ENCODE assay signal across 8 mouse cellular contexts in genomic region chr3:95905146-95905939, GRCm38 (mm10). TPM values are rescaled to one million over a fixed set of nuclear protein-coding genes. Genes with fewer than 3 reads are reported as not detected.
DNase-seq lines count a peak whose midpoint lies in the region; ATAC-seq and TF ChIP-seq lines count a peak whose summit lies in the region.

No protein-coding gene starts in this region.

- no peak for TF ChIP-seq POLR2A in MEL (IDR thresholded peaks at IDR 0.05; ENCODE audit: control insufficient read depth in 1 of 2, insufficient read depth in 1 of 2, low read depth in 1 of 2, low read length in 2 of 2, poor library complexity in 1 of 2)
- no peak for TF ChIP-seq POLR2A in liver, adult 2 months (IDR thresholded peaks at IDR 0.05; ENCODE audit: extremely low read depth, insufficient read depth, low read length)

- no peak for TF ChIP-seq CTCF in MEL (IDR thresholded peaks at IDR 0.05 in 2 of 3, conservative IDR thresholded peaks at IDR 0.05 in 1 of 3; ENCODE audit: control insufficient read depth in 1 of 3, insufficient read depth in 1 of 3, low read depth in 2 of 3, low read length in 3 of 3, poor library complexity in 1 of 3, severe bottlenecking in 1 of 3)
- no peak for TF ChIP-seq CTCF in liver, adult 2 months (IDR thresholded peaks at IDR 0.05; ENCODE audit: low read depth, low read length)

- ATAC-seq in forebrain, embryonic 12.5 days (ENCODE audit: low FRiP score), result peak; percentile 74
- peak; percentile 32; the same call in 1 of the 2 replicates for ATAC-seq in hindbrain, embryonic 15.5 days (ENCODE audit: low FRiP score, low read depth)

- no peak for TF ChIP-seq EP300 in MEL (IDR thresholded peaks at IDR 0.05; ENCODE audit: low read depth in 1 of 2, low read length in 2 of 2)

- peak overlapping the region; percentile 24 for H3K9ac ChIP-seq in MEL (ENCODE audit: control insufficient read depth, low read depth, low read length, poor library complexity, severe bottlenecking)
- H3K9ac ChIP-seq in forebrain, embryonic 12.5 days, result peak overlapping the region; percentile 53
- 0 out of 2 replicates have a peak overlapping the region, but pooled peaks have one; percentile 1 for H3K9ac ChIP-seq in hindbrain, embryonic 15.5 days
- peak overlapping the region; percentile 25; the same call in 1 of the 2 replicates for H3K9ac ChIP-seq in liver, adult 2 months (ENCODE audit: low read depth, low read length)

- peak overlapping the region; percentile 77 for H3K4me2 ChIP-seq in forebrain, embryonic 12.5 days
- H3K4me2 ChIP-seq in hindbrain, embryonic 15.5 days, result peak overlapping the region; percentile 61

- no peak overlapping the region for H3K27ac ChIP-seq in MEL (ENCODE audit: control insufficient read depth, low read depth, low read length)
- H3K27ac ChIP-seq in forebrain, embryonic 12.5 days, result peak overlapping the region; percentile 58; the same call in 1 of the 2 replicates
- H3K27ac ChIP-seq in hindbrain, embryonic 15.5 days (replicated peaks), result no peak overlapping the region
- H3K27ac ChIP-seq in liver, adult 2 months (replicated peaks; ENCODE audit: insufficient read depth, low read depth, low read length), result peak overlapping the region; percentile 95

- H3K9me3 ChIP-seq in MEL (replicated peaks; ENCODE audit: insufficient read depth, low read length), result no peaks in the 10 kb centered on the region
- no peaks in the 10 kb centered on the region for H3K9me3 ChIP-seq in forebrain, embryonic 12.5 days
- H3K9me3 ChIP-seq in hindbrain, embryonic 15.5 days, result no peaks in the 10 kb centered on the region

- H3K4me3 ChIP-seq in MEL (ENCODE audit: control insufficient read depth in 1 of 2, insufficient read depth in 1 of 2, low read depth in 2 of 2, low read length in 2 of 2), result peak overlapping the region; percentile 4 to 30; a peak in 3 of 4 replicates
- peak overlapping the region; percentile 36 for H3K4me3 ChIP-seq in forebrain, embryonic 12.5 days (replicated peaks)
- peak overlapping the region; percentile 25 for H3K4me3 ChIP-seq in hindbrain, embryonic 15.5 days
- H3K4me3 ChIP-seq in liver, adult 2 months (ENCODE audit: insufficient read depth, low read depth, low read length), result peak overlapping the region; percentile 29; the same call in 1 of the 2 replicates

- no peaks in the 10 kb centered on the region for H3K79me2 ChIP-seq in MEL (ENCODE audit: control insufficient read depth, insufficient read depth, low read length, poor library complexity)
- no peaks in the 10 kb centered on the region for H3K79me2 ChIP-seq in liver, adult 2 months (ENCODE audit: control insufficient read depth, insufficient read depth, low read length)

- no peak for TF ChIP-seq RAD21 in MEL (IDR thresholded peaks at IDR 0.05; ENCODE audit: low read depth, low read length)

- peaks cover 0 to 4% of the 10 kb centered on the region in 2 experiments; a peak in 1 of 4 replicates for H3K36me3 ChIP-seq in MEL (ENCODE audit: control insufficient read depth in 1 of 2, insufficient read depth in 2 of 2, low read length in 2 of 2)
- H3K36me3 ChIP-seq in forebrain, embryonic 12.5 days (replicated peaks), result no peaks in the 10 kb centered on the region
- H3K36me3 ChIP-seq in hindbrain, embryonic 15.5 days, result no peaks in the 10 kb centered on the region
- H3K36me3 ChIP-seq in liver, adult 2 months (ENCODE audit: control insufficient read depth, insufficient read depth, low read length), result no peaks in the 10 kb centered on the region

- peaks cover 0 to 5% of the 10 kb centered on the region in 2 experiments; a peak in 2 of 4 replicates for H3K4me1 ChIP-seq in MEL (ENCODE audit: control insufficient read depth in 1 of 2, insufficient read depth in 2 of 2, low read length in 2 of 2)
- H3K4me1 ChIP-seq in forebrain, embryonic 12.5 days, result peaks cover 43% of the 10 kb centered on the region
- H3K4me1 ChIP-seq in hindbrain, embryonic 15.5 days (replicated peaks), result peaks cover 30% of the 10 kb centered on the region
- peaks cover 23% of the 10 kb centered on the region for H3K4me1 ChIP-seq in liver, adult 2 months (ENCODE audit: control insufficient read depth, insufficient read depth, low read length)

- under 1% methylated on average over 18 of the region's 18 CpGs for WGBS in forebrain, embryonic 12.5 days
- WGBS in hindbrain, embryonic 15.5 days, result under 1% methylated on average over 16 of the region's 18 CpGs
- WGBS in liver, adult 2 months, result under 1% methylated on average over 18 of the region's 18 CpGs

- DNase-seq in cerebellum, adult 11 months, result peak; percentile 39
- no peak for DNase-seq in cerebellum, adult 8-10 months
- no peak for DNase-seq in MEL (ENCODE audit: low read depth, low spot score)
- peak; percentile 83 for DNase-seq in liver, adult 2 months (ENCODE audit: extremely low read depth, low read depth, low spot score)
- peak; percentile 73 for DNase-seq in naive thymus-derived CD4-positive, alpha-beta T cell, adult 2 months (ENCODE audit: low read depth)
- no peak for DNase-seq in ovary, adult 18-20 months (ENCODE audit: low spot score)

- peaks cover 8 to 22% of the 10 kb centered on the region in 2 experiments; a peak in 3 of 4 replicates for H3K27me3 ChIP-seq in MEL (ENCODE audit: control insufficient read depth in 1 of 2, insufficient read depth in 2 of 2, low read length in 2 of 2)
- H3K27me3 ChIP-seq in forebrain, embryonic 12.5 days, result peaks cover 10% of the 10 kb centered on the region; the same call in 1 of the 2 replicates
- H3K27me3 ChIP-seq in hindbrain, embryonic 15.5 days, result peaks cover 27% of the 10 kb centered on the region
- H3K27me3 ChIP-seq in liver, adult 2 months (ENCODE audit: control insufficient read depth, insufficient read depth, low read length), result no peaks in the 10 kb centered on the region

TF ChIP-seq in MEL, 35 proteins besides CTCF, POLR2A, EP300 and RAD21 (continues in another document):
- no peak for TF ChIP-seq TCF12 (IDR thresholded peaks at IDR 0.05; ENCODE audit: low read depth, low read length)
- 0 out of 2 replicates have a peak, but pooled peaks have one; percentile 20 for TF ChIP-seq BHLHE40 (IDR thresholded peaks at IDR 0.05; ENCODE audit: borderline replicate concordance, low read depth, low read length)
- no peak for TF ChIP-seq ZC3H11A (IDR thresholded peaks at IDR 0.05; ENCODE audit: low read depth, low read length)
- no peak for TF ChIP-seq POLR2AphosphoS2 (IDR thresholded peaks at IDR 0.05; ENCODE audit: low read length)
- no peak for TF ChIP-seq NRF1 (IDR thresholded peaks at IDR 0.05; ENCODE audit: insufficient read depth, low read depth, low read length, poor library complexity, severe bottlenecking)
- no peak for TF ChIP-seq JUND (IDR thresholded peaks at IDR 0.05; ENCODE audit: low read depth, low read length)
- TF ChIP-seq MAX (IDR thresholded peaks at IDR 0.05; ENCODE audit: low read length), result 0 out of 2 replicates have a peak, but pooled peaks have one; percentile 20
- peak; percentile 77 for TF ChIP-seq USF1 (IDR thresholded peaks at IDR 0.05; ENCODE audit: low read depth, low read length)
- no peak for TF ChIP-seq MAZ (IDR thresholded peaks at IDR 0.05; ENCODE audit: low read depth, low read length)
- no peak for TF ChIP-seq ZNF384 (IDR thresholded peaks at IDR 0.05; ENCODE audit: low read depth, low read length)

RNA-seq across cellular contexts. Expression of gene Car14, which starts 0.9 kb away (rescaled TPM):
- total RNA-seq in MEL (2012; rRNA removed), result 0.15 TPM in 1 of 2 replicates, not detected in the other
- under 1 TPM in 1 of 2 experiments, not detected in 1; 0.38 TPM for polyA plus RNA-seq in MEL (2012; ENCODE audit: insufficient read depth in 1 of 2, insufficient read length in 2 of 2, low read depth in 1 of 2, low replicate concordance in 2 of 2, missing spikeins in 1 of 2)
- 26.3 and 32.1 TPM in 2 replicates for polyA plus RNA-seq in forebrain, embryonic 12.5 days (2016; fragmentation: Nextera tagmentation; extraction: Ambion mirVana)
- polyA plus RNA-seq in hindbrain, embryonic 15.5 days (2015; fragmentation: Nextera tagmentation; extraction: Ambion mirVana), result 13.1 and 14.7 TPM in 2 replicates
- 24.5 and 35.6 TPM in 2 replicates for total RNA-seq in liver, adult 2 months (2014; rRNA removed)
- 47.9 and 56.8 TPM in 2 replicates for polyA plus RNA-seq in liver, adult 2 months (2012; rRNA removed)

RNA-seq across cellular contexts. Expression of gene Aph1a, which starts 11.6 kb away (rescaled TPM):
- total RNA-seq in MEL (2012; rRNA removed), result 110 and 127 TPM in 2 replicates
- polyA plus RNA-seq in MEL (2012; ENCODE audit: insufficient read depth in 1 of 2, insufficient read length in 2 of 2, low read depth in 1 of 2, low replicate concordance in 2 of 2, missing spikeins in 1 of 2), result 100 to 1,000 TPM in 1 of 2 experiments, not detected in 1; 170 TPM
- 32.2 and 37.5 TPM in 2 replicates for polyA plus RNA-seq in forebrain, embryonic 12.5 days (2016; fragmentation: Nextera tagmentation; extraction: Ambion mirVana)
- 34.9 and 36.4 TPM in 2 replicates for polyA plus RNA-seq in hindbrain, embryonic 15.5 days (2015; fragmentation: Nextera tagmentation; extraction: Ambion mirVana)
- 36.2 and 43.2 TPM in 2 replicates for total RNA-seq in liver, adult 2 months (2014; rRNA removed)
- polyA plus RNA-seq in liver, adult 2 months (2012; rRNA removed), result 181 and 255 TPM in 2 replicates

RNA-seq across cellular contexts. Expression of gene BC028528, which starts 13.5 kb away (rescaled TPM):
- 7.4 and 12.2 TPM in 2 replicates for total RNA-seq in MEL (2012; rRNA removed)
- polyA plus RNA-seq in MEL (2012; ENCODE audit: insufficient read depth in 1 of 2, insufficient read length in 2 of 2, low read depth in 1 of 2, low replicate concordance in 2 of 2, missing spikeins in 1 of 2), result 10 to 100 TPM in 1 of 2 experiments, not detected in 1; 13.6 TPM
- polyA plus RNA-seq in forebrain, embryonic 12.5 days (2016; fragmentation: Nextera tagmentation; extraction: Ambion mirVana), result 8.4 and 10.1 TPM in 2 replicates
- 19.8 and 22.8 TPM in 2 replicates for polyA plus RNA-seq in hindbrain, embryonic 15.5 days (2015; fragmentation: Nextera tagmentation; extraction: Ambion mirVana)
- total RNA-seq in liver, adult 2 months (2014; rRNA removed), result 3.7 and 5.3 TPM in 2 replicates
- polyA plus RNA-seq in liver, adult 2 months (2012; rRNA removed), result 0.72 and 0.98 TPM in 2 replicates

RNA-seq across cellular contexts. Expression of gene Ciart, which starts 23.3 kb away (rescaled TPM):
- 4.9 and 18.5 TPM in 2 replicates for total RNA-seq in MEL (2012; rRNA removed)
- polyA plus RNA-seq in MEL (2012; ENCODE audit: insufficient read depth in 1 of 2, insufficient read length in 2 of 2, low read depth in 1 of 2, low replicate concordance in 2 of 2, missing spikeins in 1 of 2), result 10 to 100 TPM in 1 of 2 experiments, not detected in 1; 23.8 TPM
- 4.1 and 4.9 TPM in 2 replicates for polyA plus RNA-seq in forebrain, embryonic 12.5 days (2016; fragmentation: Nextera tagmentation; extraction: Ambion mirVana)
- polyA plus RNA-seq in hindbrain, embryonic 15.5 days (2015; fragmentation: Nextera tagmentation; extraction: Ambion mirVana), result 4.9 and 5.2 TPM in 2 replicates
- total RNA-seq in liver, adult 2 months (2014; rRNA removed), result 9.2 and 19.5 TPM in 2 replicates
- 1.4 and 1.7 TPM in 2 replicates for polyA plus RNA-seq in liver, adult 2 months (2012; rRNA removed)

RNA-seq across cellular contexts. Expression of gene Anp32e, which starts 23.7 kb away (rescaled TPM):
- 159 and 197 TPM in 2 replicates for total RNA-seq in MEL (2012; rRNA removed)
- 100 to 1,000 TPM; 412 to 748 TPM for polyA plus RNA-seq in MEL (2012; ENCODE audit: insufficient read depth in 1 of 2, insufficient read length in 2 of 2, low read depth in 1 of 2, low replicate concordance in 2 of 2, missing spikeins in 1 of 2)
- 405 and 446 TPM in 2 replicates for polyA plus RNA-seq in forebrain, embryonic 12.5 days (2016; fragmentation: Nextera tagmentation; extraction: Ambion mirVana)
- polyA plus RNA-seq in hindbrain, embryonic 15.5 days (2015; fragmentation: Nextera tagmentation; extraction: Ambion mirVana), result 117 and 118 TPM in 2 replicates
- total RNA-seq in liver, adult 2 months (2014; rRNA removed), result 8.5 and 11.7 TPM in 2 replicates
- 3.7 and 3.8 TPM in 2 replicates for polyA plus RNA-seq in liver, adult 2 months (2012; rRNA removed)

Comparison
In these comparisons a context has a peak if more than half of its experiments do, and no peak if none do; other contexts are left out.
1. DNase-seq: peak in cerebellum, adult 11 months (single experiment), liver, adult 2 months (single experiment) and naive thymus-derived CD4-positive, alpha-beta T cell, adult 2 months (single experiment); none in cerebellum, adult 8-10 months (single experiment), MEL (single experiment) and ovary, adult 18-20 months (single experiment).
2. H3K27ac ChIP-seq: peak in forebrain, embryonic 12.5 days (single experiment) and liver, adult 2 months (single experiment); none in MEL (single experiment) and hindbrain, embryonic 15.5 days (single experiment).
3. H3K9ac ChIP-seq: peak in every context shown above with its lines; median percentile 53 in forebrain, embryonic 12.5 days; 25 in liver, adult 2 months; 24 in MEL; 1 in hindbrain, embryonic 15.5 days.
4. RNA of gene Car14, which starts 0.9 kb away (polyA plus RNA-seq): 47.9 to 56.8 TPM in liver, adult 2 months, 26.3 to 32.1 TPM in forebrain, embryonic 12.5 days and 13.1 to 14.7 TPM in hindbrain, embryonic 15.5 days; 0.38 TPM in MEL; every median in the first group is over 10 times any median in the second.
5. Peak in every context shown above with its lines, with median percentiles within 50 percentile points of each other: H3K4me3 ChIP-seq.